Mouse (Mus musculus) liver, adult 2 months (tissue): ENCODE measurements around the gene Zbtb20. TPM values are rescaled to one million over a fixed set of nuclear protein-coding genes. Genes with fewer than 3 reads are reported as not detected.
A peak's percentile ranks its signal among the peaks of the same experiment; 100 is the strongest.

ENCODE experiments used
- DNase-seq: peaks from one replicate; pipeline ENCODE4 v3.0.0-alpha.2; 2011; ENCODE audit warnings: low read depth, low spot score; ENCODE audit errors: extremely low read depth
- H3K27ac ChIP-seq: fragments of 200-500 bp; replicated peaks from 2 replicates; pipeline ENCODE4 v1.5.1; 2012; ENCODE audit warnings: low read depth, mild to moderate bottlenecking, control low read depth, inconsistent platforms, low read length; ENCODE audit not compliant: insufficient read depth
- H3K27me3 ChIP-seq: fragments of 200-500 bp; 2 replicates; pipeline ENCODE4 v1.6.1; 2012; ENCODE audit warnings: mild to moderate bottlenecking, moderate library complexity, low read length, inconsistent platforms; ENCODE audit not compliant: control insufficient read depth, insufficient read depth
- H3K36me3 ChIP-seq: fragments of 200-500 bp; 2 replicates; pipeline ENCODE4 v1.6.1; 2012; ENCODE audit warnings: low read length, inconsistent platforms; ENCODE audit not compliant: control insufficient read depth, insufficient read depth
- H3K4me1 ChIP-seq: fragments of 200-500 bp; 2 replicates; pipeline ENCODE4 v1.6.1; 2011; ENCODE audit warnings: low read length; ENCODE audit not compliant: control insufficient read depth, insufficient read depth
- H3K4me3 ChIP-seq: fragments of 200-500 bp; 2 replicates; pipeline ENCODE4 v1.5.1; 2011; ENCODE audit warnings: low read depth, mild to moderate bottlenecking, control low read depth, low read length, moderate library complexity; ENCODE audit not compliant: insufficient read depth
- H3K79me2 ChIP-seq: fragments of 200-500 bp; 2 replicates; pipeline ENCODE4 v1.6.1; 2012; ENCODE audit warnings: inconsistent platforms, mild to moderate bottlenecking, low read length, moderate library complexity; ENCODE audit not compliant: control insufficient read depth, insufficient read depth
- H3K9ac ChIP-seq: fragments of 200-500 bp; 2 replicates; pipeline ENCODE4 v1.6.1; 2012; ENCODE audit warnings: low read depth, mild to moderate bottlenecking, control low read depth, inconsistent platforms, low read length
- CTCF ChIP-seq: fragments of 200-500 bp; IDR thresholded peaks from 2 replicates; pipeline ENCODE4 v1.5.1; 2011; ENCODE audit warnings: low read depth, low read length, control low read depth
- POLR2A ChIP-seq: fragments of 200-500 bp; IDR thresholded peaks from 2 replicates; pipeline ENCODE4 v1.6.1; 2011; ENCODE audit warnings: low read length, control low read depth; ENCODE audit not compliant: insufficient read depth; ENCODE audit errors: extremely low read depth
- WGBS: fragments of 180-500 bp; shearing (Covaris S2); methylation state at CpG from one replicate; pipeline ENCODE4 v1.1.7; 2018; 5-methylcytosine and 5-hydroxymethylcytosine counted together
- polyA plus RNA-seq: library from polyadenylated mRNA; depleted of rRNA; stranded (reverse); fragments of >200 nt; gene quantifications from 2 replicates; pipeline ENCODE4 v1.2.3, GENCODE M21; 2012
- total RNA-seq: library from RNA; depleted of rRNA; stranded (reverse); fragments of >200 nt; gene quantifications from 2 replicates; pipeline ENCODE4 v1.2.3, GENCODE M21; 2014

Gene Zbtb20
- total and polyA plus RNA-seq, 2 experiments, result 17.8 to 52.6 TPM

GRCm38 (mm10) chr16:43174815-43175214 is 299.1 kb downstream of the Zbtb20 start:
- Histone ChIP-seq H3K9ac (no peak overlapping the region), H3K79me2 (no peaks in the 10 kb centered on the region), H3K27ac (no peak overlapping the region), H3K4me3 (no peak overlapping the region), H3K36me3 (no peaks in the 10 kb centered on the region), H3K4me1 (no peaks in the 10 kb centered on the region; the same call in 1 of the 2 replicates), H3K27me3 (no peaks in the 10 kb centered on the region)
- 87% methylated on average over 2 of the region's 2 CpGs for WGBS
- no peak for DNase-seq
- no peak for TF ChIP-seq CTCF
- TF ChIP-seq POLR2A, result no peak

GRCm38 (mm10) chr16:43181038-43181437 is 305.4 kb downstream of the Zbtb20 start:
- Histone ChIP-seq H3K27ac (no peak overlapping the region), H3K4me1 (peaks cover 1% of the 10 kb centered on the region; the same call in 1 of the 2 replicates), H3K27me3 (no peaks in the 10 kb centered on the region), H3K36me3 (no peaks in the 10 kb centered on the region), H3K4me3 (no peak overlapping the region), H3K9ac (no peak overlapping the region), H3K79me2 (no peaks in the 10 kb centered on the region)
- peak; percentile 69 for DNase-seq
- WGBS, result 24% methylated on average over 1 of the region's 1 CpGs
- TF ChIP-seq CTCF, result no peak
- TF ChIP-seq POLR2A, result no peak

DNA sequence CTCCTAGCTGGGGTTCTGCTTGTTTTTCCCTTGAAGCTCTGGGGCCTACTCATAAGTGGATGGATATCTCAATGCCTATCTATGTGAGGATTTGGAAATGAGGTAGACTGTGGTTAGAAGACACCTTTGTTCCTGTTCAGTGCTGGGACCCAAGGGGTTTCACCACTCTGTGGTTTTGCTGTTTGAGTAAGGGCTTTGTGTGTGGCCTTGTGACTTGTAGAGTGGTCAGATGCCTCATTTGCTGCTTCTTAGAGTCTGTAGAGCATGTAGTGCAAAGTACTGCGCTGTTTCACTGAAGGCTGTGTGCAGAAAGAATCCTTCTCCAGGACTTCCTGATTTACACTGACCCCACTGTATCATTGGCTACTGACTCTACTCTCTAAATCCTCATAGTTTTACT is 314.7 kb downstream of the Zbtb20 start:
- Histone ChIP-seq H3K4me3 (no peak overlapping the region), H3K36me3 (no peaks in the 10 kb centered on the region), H3K79me2 (no peaks in the 10 kb centered on the region), H3K27ac (no peak overlapping the region), H3K9ac (no peak overlapping the region), H3K4me1 (no peaks in the 10 kb centered on the region), H3K27me3 (no peaks in the 10 kb centered on the region)
- 97% methylated on average over 1 of the region's 1 CpGs for WGBS
- DNase-seq, result no peak
- TF ChIP-seq POLR2A (no peak), CTCF (no peak)

GRCm38 (mm10) chr16:43191060-43191850 is 315.6 kb downstream of the Zbtb20 start:
- Histone ChIP-seq H3K4me3 (no peak overlapping the region), H3K27ac (no peak overlapping the region), H3K36me3 (no peaks in the 10 kb centered on the region), H3K4me1 (no peaks in the 10 kb centered on the region), H3K27me3 (no peaks in the 10 kb centered on the region), H3K9ac (no peak overlapping the region), H3K79me2 (no peaks in the 10 kb centered on the region)
- no peak for DNase-seq
- 94% methylated on average over 9 of the region's 9 CpGs for WGBS
- TF ChIP-seq CTCF, result no peak
- no peak for TF ChIP-seq POLR2A

DNA sequence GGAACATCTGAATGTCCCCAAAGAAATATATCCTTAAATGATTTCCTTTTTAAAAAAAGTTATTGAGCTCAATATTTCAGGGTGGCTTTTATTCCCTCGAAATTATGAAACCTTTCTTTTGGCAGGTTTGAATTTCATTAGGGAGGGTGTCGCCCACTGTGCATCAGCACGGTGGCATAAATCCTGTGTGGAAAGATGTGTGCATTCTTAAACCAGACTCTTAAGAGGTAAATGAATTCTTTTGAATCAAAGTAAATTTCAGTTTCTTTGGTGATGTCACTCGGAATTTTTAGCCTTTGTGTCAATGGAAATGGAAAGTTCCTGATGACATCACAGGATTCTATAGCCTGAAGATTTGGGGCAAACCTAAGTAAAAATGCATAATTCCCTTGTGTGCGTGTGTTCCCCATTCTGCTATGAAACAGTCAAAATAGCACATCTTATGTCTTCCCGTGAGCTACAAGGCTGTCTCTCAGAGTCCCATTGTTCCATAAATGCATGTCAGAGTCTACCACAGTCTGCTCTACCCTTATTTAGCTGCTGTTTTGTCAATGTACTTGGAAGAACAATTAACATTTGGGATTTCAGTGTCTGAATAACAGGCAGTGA is 318.1 kb downstream of the Zbtb20 start:
- 92% methylated on average over 6 of the region's 6 CpGs for WGBS
- no peak for DNase-seq
- Histone ChIP-seq H3K4me1 (no peaks in the 10 kb centered on the region), H3K9ac (no peak overlapping the region), H3K79me2 (no peaks in the 10 kb centered on the region), H3K4me3 (no peak overlapping the region), H3K27ac (no peak overlapping the region), H3K27me3 (no peaks in the 10 kb centered on the region), H3K36me3 (no peaks in the 10 kb centered on the region)
- TF ChIP-seq CTCF (no peak), POLR2A (no peak)

- no peak for DNase-seq
- Histone ChIP-seq H3K4me3 (no peak overlapping the region), H3K27ac (no peak overlapping the region), H3K27me3 (no peaks in the 10 kb centered on the region), H3K79me2 (no peaks in the 10 kb centered on the region), H3K36me3 (no peaks in the 10 kb centered on the region), H3K9ac (no peak overlapping the region), H3K4me1 (no peaks in the 10 kb centered on the region)
- WGBS, result 83% methylated on average over 4 of the region's 4 CpGs
- TF ChIP-seq CTCF (no peak), POLR2A (no peak)
Observed at GRCm38 (mm10) chr16:43217336-43218006, 341.8 kb downstream of the Zbtb20 start.
